Mouse (Mus musculus) olfactory bulb, adult 2 months (tissue): ENCODE measurements around the gene Tbc1d2b.

Experiments used
- CTCF ChIP-seq: fragments of 200-500 bp; IDR thresholded peaks from 2 replicates; pipeline ENCODE4 v1.5.1; 2012; ENCODE audit warnings: low read depth, mild to moderate bottlenecking, low read length, moderate library complexity; ENCODE audit not compliant: insufficient read depth
- POLR2A ChIP-seq: fragments of 200-500 bp; IDR thresholded peaks from 2 replicates; pipeline ENCODE4 v1.6.1; 2012; ENCODE audit warnings: mild to moderate bottlenecking, low read depth, low read length, moderate library complexity; ENCODE audit not compliant: insufficient read depth

DNA sequence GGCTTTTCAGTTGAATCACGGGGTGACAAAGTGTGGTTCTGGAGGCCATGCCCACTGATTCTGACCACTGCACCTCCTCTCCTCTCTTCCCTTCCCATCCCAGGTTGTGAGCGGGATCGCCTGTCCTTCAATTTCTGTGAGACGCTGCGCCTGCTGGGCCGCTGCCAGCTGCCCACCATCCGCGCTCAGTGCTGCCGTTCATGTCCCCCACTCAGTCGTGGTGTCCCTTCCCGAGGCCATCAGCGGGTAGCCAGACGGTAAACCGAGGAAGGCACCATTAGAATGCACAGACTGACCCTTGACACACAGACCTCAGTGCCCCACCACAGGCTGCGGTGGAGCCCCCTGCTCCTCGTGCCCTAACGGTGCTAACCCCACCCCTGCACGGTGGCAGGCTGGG is 71.0 kb downstream of the Tbc1d2b start:
- TF ChIP-seq CTCF (no peak), POLR2A (no peak)
